Mouse (Mus musculus): ENCODE data around the gene Cfap99. TPM values are rescaled to one million over a fixed set of nuclear protein-coding genes. Genes with fewer than 3 reads are reported as not detected.

Gene Cfap99
- polyA plus RNA-seq, 2 experiments = 0.04 TPM; not detected in 1

GRCm38 (mm10) chr5:34271743-34272142 lies 16.7 kb upstream of the Cfap99 start:
- Histone ChIP-seq H3K4me1 (ENCODE audit: control insufficient read depth, insufficient read depth, low read length) (no peaks in the 10 kb centered on the region), H3K27ac (replicated peaks; ENCODE audit: low read depth, low read length) (no peak overlapping the region), H3K4me2 (replicated peaks; ENCODE audit: low read depth, low read length, severe bottlenecking) (no peak overlapping the region), H3K4me3 (replicated peaks; ENCODE audit: low read length) (no peak overlapping the region), H3K9ac (ENCODE audit: low read depth, low read length, severe bottlenecking) (no peak overlapping the region), H3K36me3 (ENCODE audit: control insufficient read depth, insufficient read depth, low read length) (no peaks in the 10 kb centered on the region), H3K9me3 (ENCODE audit: control insufficient read depth, low read length) (no peaks in the 10 kb centered on the region), H3K27me3 (ENCODE audit: control insufficient read depth, insufficient read depth, low read length) (no peaks in the 10 kb centered on the region)
- TF ChIP-seq POLR2A (IDR thresholded peaks at IDR 0.05; ENCODE audit: borderline replicate concordance, extremely low read depth, insufficient read depth, insufficient read length) = no peak
- no peak for DNase-seq (ENCODE audit: low spot score)
- no peak for ATAC-seq (ENCODE audit: low FRiP score, low read depth)
- WGBS = 20% methylated on average over 4 of the region's 4 CpGs

GRCm38 (mm10) chr5:34273251-34273681 lies 15.1 kb upstream of the Cfap99 start:
- no peaks in the 10 kb centered on the region for H3K9me3 ChIP-seq (ENCODE audit: control insufficient read depth, low read length)
- no peak overlapping the region for H3K27ac ChIP-seq (replicated peaks; ENCODE audit: low read depth, low read length)
- ATAC-seq (ENCODE audit: low FRiP score, low read depth) = no peak

GRCm38 (mm10) chr5:34274268-34274667 lies 14.1 kb upstream of the Cfap99 start:
- no peak for ATAC-seq (ENCODE audit: low FRiP score, low read depth)
- H3K27me3 ChIP-seq (ENCODE audit: control insufficient read depth, insufficient read depth, low read length) = no peaks in the 10 kb centered on the region
- no peak for TF ChIP-seq POLR2A (IDR thresholded peaks at IDR 0.05; ENCODE audit: borderline replicate concordance, extremely low read depth, insufficient read depth, insufficient read length)

More at GRCm38 (mm10) chr5:34273251-34273681, 15.1 kb upstream of the Cfap99 start:
- 46% methylated on average over 5 of the region's 5 CpGs for WGBS
- no peaks in the 10 kb centered on the region for H3K27me3 ChIP-seq (ENCODE audit: control insufficient read depth, insufficient read depth, low read length)
- H3K4me3 ChIP-seq (replicated peaks; ENCODE audit: low read length) = no peak overlapping the region
- no peak for DNase-seq (ENCODE audit: low spot score)
- no peak for TF ChIP-seq POLR2A (IDR thresholded peaks at IDR 0.05; ENCODE audit: borderline replicate concordance, extremely low read depth, insufficient read depth, insufficient read length)
- no peak overlapping the region for H3K4me2 ChIP-seq (replicated peaks; ENCODE audit: low read depth, low read length, severe bottlenecking)
- no peaks in the 10 kb centered on the region for H3K4me1 ChIP-seq (ENCODE audit: control insufficient read depth, insufficient read depth, low read length)
- H3K36me3 ChIP-seq (ENCODE audit: control insufficient read depth, insufficient read depth, low read length) = no peaks in the 10 kb centered on the region
- H3K9ac ChIP-seq (ENCODE audit: low read depth, low read length, severe bottlenecking) = no peak overlapping the region

GRCm38 (mm10) chr5:34274676-34275293 lies 13.6 kb upstream of the Cfap99 start:
- H3K9me3 ChIP-seq (ENCODE audit: control insufficient read depth, low read length) = no peaks in the 10 kb centered on the region
- H3K4me2 ChIP-seq (replicated peaks; ENCODE audit: low read depth, low read length, severe bottlenecking) = no peak overlapping the region
- H3K4me1 ChIP-seq (ENCODE audit: control insufficient read depth, insufficient read depth, low read length) = no peaks in the 10 kb centered on the region
- ATAC-seq (ENCODE audit: low FRiP score, low read depth) (no peak), DNase-seq (ENCODE audit: low spot score) (no peak)
- WGBS = 83% methylated on average over 10 of the region's 10 CpGs
- no peak overlapping the region for H3K4me3 ChIP-seq (replicated peaks; ENCODE audit: low read length)
- TF ChIP-seq POLR2A (IDR thresholded peaks at IDR 0.05; ENCODE audit: borderline replicate concordance, extremely low read depth, insufficient read depth, insufficient read length) = no peak
- H3K27me3 ChIP-seq (ENCODE audit: control insufficient read depth, insufficient read depth, low read length) = no peaks in the 10 kb centered on the region
- H3K36me3 ChIP-seq (ENCODE audit: control insufficient read depth, insufficient read depth, low read length) = no peaks in the 10 kb centered on the region
- no peak overlapping the region for H3K9ac ChIP-seq (ENCODE audit: low read depth, low read length, severe bottlenecking)
- no peak overlapping the region for H3K27ac ChIP-seq (replicated peaks; ENCODE audit: low read depth, low read length)

More at GRCm38 (mm10) chr5:34274268-34274667, 14.1 kb upstream of the Cfap99 start:
- no peak overlapping the region for H3K9ac ChIP-seq (ENCODE audit: low read depth, low read length, severe bottlenecking)
- no peak overlapping the region for H3K4me2 ChIP-seq (replicated peaks; ENCODE audit: low read depth, low read length, severe bottlenecking)
- H3K4me3 ChIP-seq (replicated peaks; ENCODE audit: low read length) = no peak overlapping the region
- no peaks in the 10 kb centered on the region for H3K36me3 ChIP-seq (ENCODE audit: control insufficient read depth, insufficient read depth, low read length)
- DNase-seq (ENCODE audit: low spot score) = no peak
- no peaks in the 10 kb centered on the region for H3K4me1 ChIP-seq (ENCODE audit: control insufficient read depth, insufficient read depth, low read length)
- H3K27ac ChIP-seq (replicated peaks; ENCODE audit: low read depth, low read length) = no peak overlapping the region
- 78% methylated on average over 3 of the region's 3 CpGs for WGBS
- H3K9me3 ChIP-seq (ENCODE audit: control insufficient read depth, low read length) = no peaks in the 10 kb centered on the region

- H3K9ac ChIP-seq (ENCODE audit: low read depth, low read length, severe bottlenecking) = no peak overlapping the region
- no peaks in the 10 kb centered on the region for H3K4me1 ChIP-seq (ENCODE audit: control insufficient read depth, insufficient read depth, low read length)
- H3K4me2 ChIP-seq (replicated peaks; ENCODE audit: low read depth, low read length, severe bottlenecking) = no peak overlapping the region
- H3K36me3 ChIP-seq (ENCODE audit: control insufficient read depth, insufficient read depth, low read length) = no peaks in the 10 kb centered on the region
- no peak overlapping the region for H3K27ac ChIP-seq (replicated peaks; ENCODE audit: low read depth, low read length)
- H3K9me3 ChIP-seq (ENCODE audit: control insufficient read depth, low read length) = no peaks in the 10 kb centered on the region
- H3K27me3 ChIP-seq (ENCODE audit: control insufficient read depth, insufficient read depth, low read length) = no peaks in the 10 kb centered on the region
- WGBS = 74% methylated on average over 7 of the region's 7 CpGs
- no peak for TF ChIP-seq POLR2A (IDR thresholded peaks at IDR 0.05; ENCODE audit: borderline replicate concordance, extremely low read depth, insufficient read depth, insufficient read length)
- no peak overlapping the region for H3K4me3 ChIP-seq (replicated peaks; ENCODE audit: low read length)
- no peak for DNase-seq (ENCODE audit: low spot score)
- no peak for ATAC-seq (ENCODE audit: low FRiP score, low read depth)
Observed at GRCm38 (mm10) chr5:34276191-34276590, 12.2 kb upstream of the Cfap99 start.

All from limb, embryonic 14.5 days (tissue).